Mouse (Mus musculus) kidney, postnatal 25 days (tissue): Measurements from ENCODE around the gene Mum1.

Experiments
- DNase-seq, 2 experiments: peaks; one replicate each; pipeline ENCODE4 v3.0.0; 2021; ENCODE audit warnings: mixed read lengths in 2 of 2

Gene Mum1

GRCm38 (mm10) chr10:80273847-80274246 is 47.6 kb downstream of the Mum1 start:
- DNase-seq, result no peak

- no peak for DNase-seq
Measured at GRCm38 (mm10) chr10:80276238-80276637, 50.0 kb downstream of the Mum1 start.

GRCm38 (mm10) chr10:80278390-80278789 is 52.2 kb downstream of the Mum1 start:
- DNase-seq, result peak in 1 of 2 experiments; percentile 38

DNA sequence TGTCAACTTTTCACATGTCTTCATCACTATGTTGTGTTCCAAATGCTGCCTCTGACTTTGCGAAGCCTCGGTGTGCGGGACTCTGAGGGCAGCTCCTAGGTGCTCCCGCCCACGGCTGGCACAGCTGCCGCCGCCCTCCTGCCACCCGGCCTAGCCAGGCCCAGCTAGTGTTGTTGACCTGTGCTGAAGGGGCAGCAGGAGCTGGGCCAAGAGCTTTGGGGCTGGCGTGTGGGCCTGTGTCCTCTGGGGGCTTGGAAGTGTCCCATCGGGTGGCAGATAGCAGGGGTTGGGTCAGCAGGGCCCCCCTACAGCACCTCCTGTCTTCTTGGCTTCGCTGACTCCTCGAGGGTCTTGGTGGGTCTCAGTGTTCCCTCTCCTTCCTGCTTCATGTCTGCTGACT is 53.0 kb downstream of the Mum1 start:
- no peak for DNase-seq

DNA sequence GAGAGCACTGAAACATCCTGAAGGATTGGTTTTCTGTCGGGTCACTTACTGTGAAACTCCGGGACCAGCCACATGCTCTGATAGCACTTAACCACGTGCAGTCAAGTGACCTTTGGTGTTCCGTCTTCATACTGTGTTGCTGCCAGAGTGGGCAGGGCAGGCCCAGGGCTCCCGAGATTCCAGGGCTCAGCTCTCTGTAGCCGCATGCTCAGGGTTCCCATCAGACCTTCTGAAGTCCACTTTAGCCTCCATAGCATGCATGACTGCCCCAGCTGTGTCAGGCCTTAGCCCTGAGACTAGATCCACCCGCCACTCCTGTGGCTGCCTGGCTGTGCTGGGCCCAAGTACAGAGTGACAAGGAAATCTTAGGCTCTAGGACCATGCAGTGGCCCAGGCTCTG is 55.1 kb downstream of the Mum1 start:
- peak; percentile 86 to 96 for DNase-seq

DNA sequence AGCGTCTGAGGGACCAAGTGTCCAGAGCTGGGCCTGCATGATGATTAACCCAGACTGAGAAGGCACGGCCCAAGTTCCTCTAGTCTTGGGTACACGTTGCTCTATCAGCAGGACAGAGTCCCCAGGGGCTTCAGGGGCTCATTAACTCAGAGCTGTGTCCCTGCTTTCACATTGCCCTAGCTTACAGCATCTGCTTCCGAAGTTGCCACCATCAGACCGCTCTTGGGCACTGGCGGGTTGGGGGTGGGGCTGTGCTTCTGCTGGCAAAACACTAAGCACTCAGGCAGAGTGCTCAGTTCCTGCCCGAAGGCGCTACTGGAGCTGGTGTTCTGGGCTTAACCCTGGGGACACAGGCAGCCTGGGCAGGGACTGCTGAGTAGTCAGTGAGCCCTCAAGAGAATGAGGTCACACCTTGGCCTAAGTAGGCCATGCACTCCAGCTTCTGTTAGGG is 55.7 kb downstream of the Mum1 start:
- DNase-seq, result peak; percentile 76 to 90

DNA sequence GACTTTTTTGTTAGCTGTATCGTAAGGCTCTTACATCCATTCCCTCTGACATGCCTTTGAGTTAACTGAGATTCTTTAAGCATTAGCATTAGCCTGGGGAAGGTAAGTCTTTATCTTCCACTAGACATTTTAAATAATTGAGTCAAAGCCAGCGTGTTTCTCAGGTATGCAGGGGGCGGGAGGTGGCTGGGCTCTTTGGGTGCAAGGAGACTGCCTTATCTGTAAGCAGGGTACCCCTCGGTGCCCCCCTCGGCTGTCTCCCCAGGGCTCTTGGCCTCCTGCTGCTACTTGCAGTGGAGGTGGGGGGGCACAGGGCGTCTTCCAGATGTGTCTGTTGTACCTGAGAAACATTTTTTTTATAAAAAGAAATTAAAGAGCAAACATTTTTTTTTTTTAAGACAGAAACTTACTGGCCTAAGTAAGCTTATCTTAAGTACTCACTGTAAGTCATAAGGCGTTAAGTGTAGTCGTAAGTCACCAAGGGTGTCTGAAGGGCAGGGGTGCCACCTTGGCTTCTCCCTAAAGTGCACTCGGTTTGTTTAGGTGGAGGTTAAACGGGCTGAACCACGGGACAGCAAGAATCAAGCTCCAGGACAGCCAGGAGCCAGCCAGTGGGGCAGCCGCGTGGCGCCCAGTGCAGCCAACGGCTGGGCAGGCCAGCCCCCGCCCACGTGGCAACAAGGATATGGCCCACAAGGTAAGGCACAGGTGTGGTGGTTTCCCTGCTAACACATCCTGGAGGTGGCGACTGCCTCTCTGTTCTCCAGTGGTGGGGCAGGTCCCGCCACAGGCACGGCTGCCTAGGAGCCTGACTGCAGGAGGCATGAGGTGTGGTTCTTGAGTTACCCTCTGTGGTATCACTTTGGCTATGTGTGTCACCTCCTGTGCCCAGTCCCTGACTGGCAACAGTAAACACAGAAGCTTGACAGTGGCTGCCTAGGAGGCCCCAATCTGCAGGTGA is 56.5 kb downstream of the Mum1 start:
- DNase-seq, result peak in 1 of 2 experiments; percentile 74

DNA sequence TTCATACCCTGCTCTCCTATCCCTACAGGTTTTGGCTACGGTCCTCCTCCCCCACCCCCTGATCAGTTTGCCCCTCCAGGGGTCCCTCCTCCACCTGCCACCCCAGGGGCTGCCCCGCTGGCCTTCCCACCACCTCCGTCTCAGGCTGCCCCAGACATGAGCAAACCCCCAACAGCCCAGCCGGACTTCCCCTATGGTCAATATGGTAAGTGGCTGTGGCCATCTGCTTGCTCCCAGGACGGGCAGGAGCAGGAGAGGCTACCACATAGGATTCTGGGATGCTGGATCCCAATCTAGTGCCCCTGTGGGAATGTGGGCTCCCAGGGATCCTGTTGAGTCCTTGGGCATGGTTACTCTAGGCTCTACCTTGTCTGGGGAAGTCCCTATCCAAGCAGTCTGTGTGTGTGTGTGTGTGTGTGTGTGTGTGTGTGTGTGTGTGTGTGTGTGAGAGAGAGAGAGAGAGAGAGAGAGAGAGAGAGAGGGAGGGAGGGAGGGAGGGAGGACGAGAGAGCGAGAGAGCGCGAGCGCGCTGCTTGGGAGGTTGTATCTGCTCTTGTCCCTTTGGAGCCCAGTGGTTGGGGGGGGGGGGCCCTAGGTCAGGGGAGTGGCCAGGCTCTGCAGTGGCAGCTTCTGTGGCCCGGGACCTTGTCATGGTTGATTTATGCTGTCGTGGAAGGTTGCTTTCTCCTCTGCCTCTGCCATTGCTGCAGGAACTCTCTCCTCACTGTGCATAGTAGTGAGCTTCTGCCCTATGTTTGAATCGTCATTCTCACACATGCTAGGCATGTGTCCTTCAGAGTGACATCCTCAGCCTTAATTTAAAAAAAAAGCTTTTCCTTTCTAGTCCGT is 59.2 kb downstream of the Mum1 start:
- DNase-seq, result no peak

DNA sequence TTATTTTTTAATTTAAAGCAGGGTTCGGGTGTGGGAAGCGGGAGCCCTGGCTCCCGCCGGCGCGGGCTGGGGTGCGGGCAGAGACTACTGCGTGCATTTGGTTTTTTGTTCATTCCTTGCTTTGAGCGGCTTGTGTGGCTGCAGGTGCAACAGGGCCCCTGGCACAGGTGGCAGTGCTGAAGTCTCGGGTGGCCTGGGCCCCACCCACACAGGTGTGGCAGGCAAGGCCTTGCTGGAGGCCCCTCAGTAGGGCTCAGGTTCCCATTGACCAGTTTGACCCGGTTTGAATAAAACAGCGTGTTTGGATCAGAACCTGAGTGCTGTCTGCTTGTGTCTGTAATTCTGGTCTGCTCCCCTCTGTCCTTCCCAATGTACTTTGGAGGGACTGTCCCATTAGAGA is 61.9 kb downstream of the Mum1 start:
- DNase-seq, result no peak

DNA sequence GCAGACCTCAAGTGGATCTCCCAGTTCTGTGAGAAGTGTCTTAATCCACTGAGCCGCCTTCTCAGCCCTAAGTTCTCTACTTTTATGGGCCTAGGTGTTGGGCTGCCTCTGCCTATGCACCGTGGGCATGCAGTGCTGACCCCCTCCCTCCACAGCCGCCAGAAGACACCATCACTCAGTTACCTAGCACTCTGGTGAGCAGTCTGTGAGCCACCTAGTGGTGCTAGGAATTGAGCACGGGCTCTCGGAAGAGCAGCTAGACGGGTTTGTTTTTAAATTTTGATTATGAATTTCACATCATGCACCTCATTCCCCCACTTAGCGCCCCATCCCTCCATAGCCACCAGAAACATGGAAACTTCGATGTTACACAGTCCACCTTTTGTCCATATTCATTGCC is 62.4 kb downstream of the Mum1 start:
- no peak for DNase-seq

- DNase-seq, result peak; percentile 96 to 97
Measured at GRCm38 (mm10) chr10:80292251-80293146, 66.3 kb downstream of the Mum1 start, which contains the start of gene Rps15. Gene Rps15, plus strand, starts transcription at chr10:80292453.

DNA sequence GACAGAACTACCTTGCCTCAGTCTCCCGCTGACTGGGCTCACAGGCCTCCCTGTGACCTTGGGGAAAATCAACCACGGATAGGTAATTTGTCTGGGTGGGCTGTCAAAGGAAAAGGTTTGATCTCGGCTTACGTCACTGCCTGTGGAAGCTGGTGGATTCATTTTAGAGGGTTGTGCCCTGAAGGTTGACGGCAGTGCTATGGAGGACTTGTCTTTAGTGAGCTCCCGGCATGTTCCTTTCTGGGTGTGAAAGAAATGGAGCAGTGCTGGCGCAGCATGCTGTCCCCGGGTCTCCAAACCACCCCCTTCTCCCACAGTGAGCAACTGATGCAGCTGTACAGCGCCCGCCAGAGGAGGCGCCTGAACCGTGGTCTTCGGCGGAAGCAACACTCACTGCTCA is 67.1 kb downstream of the Mum1 start:
- DNase-seq, result no peak
